Mouse (Mus musculus): ENCODE data around the gene Ctdspl. TPM values are rescaled to one million over a fixed set of nuclear protein-coding genes. Genes with fewer than 3 reads are reported as not detected.
A peak's percentile ranks its signal among the peaks of the same experiment; 100 is the strongest.

Gene Ctdspl
- polyA plus RNA-seq, 1 experiment from 2014 or later: 11.0 TPM

DNA sequence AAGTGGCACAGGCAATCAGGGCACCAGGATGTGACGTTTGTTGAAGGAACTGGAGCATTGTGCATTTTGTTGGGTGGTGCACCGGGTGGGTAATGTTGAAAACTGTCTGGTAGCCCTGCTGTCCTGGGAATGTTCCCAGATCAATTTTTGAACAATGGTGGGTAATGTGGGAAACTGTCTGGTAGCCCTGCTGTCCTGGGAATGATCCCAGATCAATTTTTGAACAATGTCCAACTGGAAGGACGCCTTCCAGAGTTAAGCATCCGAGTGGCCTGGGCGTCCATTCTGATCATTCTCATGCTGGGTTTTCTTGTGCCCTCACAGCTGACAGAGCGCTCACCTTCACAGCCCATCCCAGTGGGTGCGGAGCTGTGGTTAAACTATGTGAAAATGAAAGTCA lies 101.1 kb downstream of the Ctdspl start:
- Histone ChIP-seq H3K27me3 (replicated peaks; ENCODE audit: low read depth, poor library complexity, severe bottlenecking) (no peaks in the 10 kb centered on the region), H3K27ac (replicated peaks) (no peak overlapping the region), H3K4me1 (peaks cover 17% of the 10 kb centered on the region), H3K36me3 (replicated peaks) (peaks cover 22% of the 10 kb centered on the region; the same call in 1 of the 2 replicates), H3K4me3 (no peak overlapping the region), H3K9me3 (no peaks in the 10 kb centered on the region)
- DNase-seq (ENCODE audit: low spot score): no peak
- 91% methylated on average over 7 of the region's 7 CpGs for WGBS

DNA sequence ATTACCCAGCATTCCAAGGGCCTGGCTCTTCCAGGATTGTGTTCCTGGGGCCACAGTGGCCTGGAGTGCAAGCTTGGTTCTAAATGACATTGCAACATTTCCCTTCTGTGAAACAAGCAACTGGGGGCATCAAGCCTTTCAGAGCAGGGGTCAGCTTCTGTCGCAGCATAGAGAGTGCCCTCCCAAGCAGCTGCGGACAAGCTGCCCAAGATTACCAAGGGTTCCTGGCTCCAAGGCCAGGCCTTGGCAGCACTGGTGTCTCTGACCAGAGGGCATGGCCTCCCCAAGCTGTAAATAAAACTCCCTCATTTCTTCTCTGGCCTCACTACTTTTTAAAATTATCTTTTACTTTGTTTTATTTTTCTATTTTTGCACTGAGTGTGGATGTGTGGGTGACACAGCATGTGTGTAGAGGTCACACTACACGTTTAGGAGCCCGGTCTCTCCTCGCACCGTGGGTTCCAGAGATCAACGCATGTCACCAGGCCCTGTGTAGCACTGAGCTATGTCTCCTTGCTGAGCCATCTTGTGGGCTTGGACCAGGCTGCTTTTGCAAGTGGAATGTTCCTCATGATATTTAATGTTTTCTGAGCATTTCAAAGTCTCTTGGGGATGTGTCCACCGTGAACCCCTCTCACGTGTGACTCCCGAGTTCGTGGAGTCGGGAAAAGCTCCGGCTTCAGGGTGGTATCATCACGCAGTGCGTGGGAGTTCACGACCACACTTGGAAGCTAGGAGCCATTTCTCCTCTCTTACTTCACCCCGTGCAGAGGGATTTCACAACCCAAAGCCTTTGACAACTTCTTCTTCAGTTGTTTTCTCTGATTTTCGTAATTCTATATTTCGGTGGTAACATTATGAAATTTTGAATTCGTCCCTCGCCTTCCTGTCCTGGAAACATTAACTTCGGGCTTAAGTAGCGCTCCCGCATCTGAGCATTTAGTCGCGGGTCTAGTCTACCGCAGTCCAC lies 102.3 kb downstream of the Ctdspl start:
- WGBS: 93% methylated on average over 27 of the region's 27 CpGs
- Histone ChIP-seq H3K36me3 (replicated peaks) (peaks cover 19% of the 10 kb centered on the region; the same call in 1 of the 2 replicates), H3K27ac (replicated peaks) (no peak overlapping the region), H3K4me1 (peaks cover 29% of the 10 kb centered on the region), H3K27me3 (replicated peaks; ENCODE audit: low read depth, poor library complexity, severe bottlenecking) (no peaks in the 10 kb centered on the region), H3K9me3 (no peaks in the 10 kb centered on the region), H3K4me3 (no peak overlapping the region)
- no peak for DNase-seq (ENCODE audit: low spot score)

DNA sequence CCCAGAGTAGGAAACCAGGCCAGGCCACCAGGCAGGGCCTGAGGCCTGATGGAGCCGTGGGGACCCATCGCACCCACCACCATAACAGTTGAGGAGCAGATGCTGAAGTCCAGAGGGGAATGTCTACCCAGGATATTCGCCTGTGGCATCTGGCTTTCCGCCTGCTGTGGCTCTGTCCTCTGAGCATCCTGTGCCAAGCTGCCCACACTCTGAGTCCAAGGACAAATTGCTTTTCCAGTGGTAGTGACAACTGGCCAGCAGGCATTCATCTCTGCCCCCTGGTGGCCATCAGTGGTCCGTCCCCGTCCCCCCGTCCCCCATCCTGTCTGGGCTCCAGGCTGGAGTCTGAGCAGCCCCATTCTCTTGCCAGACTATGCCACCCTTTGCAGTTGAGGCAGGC lies 103.3 kb downstream of the Ctdspl start:
- 53% methylated on average over 7 of the region's 7 CpGs for WGBS
- Histone ChIP-seq H3K4me3 (no peak overlapping the region), H3K27ac (replicated peaks) (no peak overlapping the region), H3K4me1 (peaks cover 36% of the 10 kb centered on the region), H3K9me3 (no peaks in the 10 kb centered on the region), H3K36me3 (replicated peaks) (peaks cover 25% of the 10 kb centered on the region; the same call in 1 of the 2 replicates), H3K27me3 (replicated peaks; ENCODE audit: low read depth, poor library complexity, severe bottlenecking) (no peaks in the 10 kb centered on the region)
- DNase-seq (ENCODE audit: low spot score): peak; percentile 76

DNA sequence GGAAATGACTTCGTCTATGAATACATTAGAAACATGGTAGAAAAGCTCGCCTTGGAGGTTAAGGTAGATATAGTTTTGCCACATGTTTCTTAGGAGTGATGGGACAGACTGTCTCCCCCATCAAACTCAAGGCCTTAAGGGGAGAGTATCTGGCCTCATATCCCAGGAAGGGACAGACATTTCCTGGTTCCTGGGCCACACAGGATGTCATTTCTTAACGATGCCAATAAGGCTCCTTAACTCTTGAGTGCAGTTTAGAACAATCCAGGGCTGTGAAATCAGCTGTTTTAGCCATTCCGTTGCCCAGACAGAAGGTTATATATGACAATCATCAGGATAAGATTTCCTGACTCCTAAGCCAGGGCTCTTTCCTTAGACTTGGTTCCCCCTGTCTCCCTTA lies 104.8 kb downstream of the Ctdspl start:
- Histone ChIP-seq H3K9me3 (no peaks in the 10 kb centered on the region), H3K4me3 (no peak overlapping the region), H3K27ac (replicated peaks) (no peak overlapping the region), H3K27me3 (replicated peaks; ENCODE audit: low read depth, poor library complexity, severe bottlenecking) (no peaks in the 10 kb centered on the region), H3K36me3 (replicated peaks) (peaks cover 37% of the 10 kb centered on the region; the same call in 1 of the 2 replicates), H3K4me1 (peaks cover 40% of the 10 kb centered on the region)
- DNase-seq (ENCODE audit: low spot score): no peak
- 86% methylated on average over 4 of the region's 4 CpGs for WGBS

DNA sequence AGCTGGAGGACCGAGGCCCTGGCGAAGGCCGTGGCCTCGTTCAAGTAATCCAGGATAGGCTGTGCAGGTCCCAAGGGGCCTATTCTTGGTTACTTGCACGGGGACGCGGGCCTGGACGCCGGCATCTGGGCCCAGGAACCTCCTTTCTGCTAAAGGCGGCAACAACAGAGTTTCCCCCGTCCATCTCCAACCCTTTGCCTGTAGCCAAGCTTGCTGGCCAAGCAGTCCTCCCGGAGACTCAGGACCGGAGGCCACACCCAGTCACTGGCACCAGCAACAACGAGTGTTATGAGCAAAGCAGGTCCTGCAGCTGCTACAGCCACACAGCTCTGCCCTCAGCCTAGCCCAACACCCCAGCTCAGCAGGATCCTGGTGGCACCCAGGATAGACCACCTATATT lies 105.5 kb downstream of the Ctdspl start:
- WGBS: 83% methylated on average over 14 of the region's 14 CpGs
- Histone ChIP-seq H3K36me3 (replicated peaks) (peaks cover 43% of the 10 kb centered on the region), H3K4me1 (peaks cover 40% of the 10 kb centered on the region), H3K9me3 (no peaks in the 10 kb centered on the region), H3K27ac (replicated peaks) (peak overlapping the region; percentile 72; the same call in 1 of the 2 replicates), H3K27me3 (replicated peaks; ENCODE audit: low read depth, poor library complexity, severe bottlenecking) (no peaks in the 10 kb centered on the region), H3K4me3 (no peak overlapping the region)
- no peak for DNase-seq (ENCODE audit: low spot score)

DNA sequence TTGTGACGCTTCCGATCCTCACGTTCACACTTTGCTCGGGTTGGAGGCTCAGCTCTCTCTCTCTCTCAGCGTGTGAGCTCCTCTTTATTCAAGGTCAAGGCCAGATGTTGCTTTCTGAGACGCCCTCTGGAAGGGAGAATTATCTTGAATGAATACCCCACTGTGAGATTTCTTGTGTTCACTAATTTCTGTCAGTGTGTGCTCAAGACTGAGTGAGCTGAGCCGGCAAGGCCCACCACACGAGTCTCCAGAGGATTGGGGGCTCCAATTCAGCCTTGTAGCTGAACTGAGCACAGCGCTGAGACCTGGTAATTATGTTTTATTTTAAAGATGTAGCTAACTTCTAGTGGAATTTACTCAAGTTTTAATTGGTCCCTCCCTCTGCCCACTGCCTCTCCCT lies 106.3 kb downstream of the Ctdspl start:
- whole genome bisulfite sequencing: 54% methylated on average over 9 of the region's 9 CpGs
- Histone ChIP-seq H3K4me1 (peaks cover 40% of the 10 kb centered on the region), H3K27ac (replicated peaks) (peak overlapping the region; percentile 72), H3K27me3 (replicated peaks; ENCODE audit: low read depth, poor library complexity, severe bottlenecking) (no peaks in the 10 kb centered on the region), H3K9me3 (no peaks in the 10 kb centered on the region), H3K4me3 (no peak overlapping the region), H3K36me3 (replicated peaks) (peaks cover 49% of the 10 kb centered on the region)
- DNase-seq (ENCODE audit: low spot score): no peak

DNA sequence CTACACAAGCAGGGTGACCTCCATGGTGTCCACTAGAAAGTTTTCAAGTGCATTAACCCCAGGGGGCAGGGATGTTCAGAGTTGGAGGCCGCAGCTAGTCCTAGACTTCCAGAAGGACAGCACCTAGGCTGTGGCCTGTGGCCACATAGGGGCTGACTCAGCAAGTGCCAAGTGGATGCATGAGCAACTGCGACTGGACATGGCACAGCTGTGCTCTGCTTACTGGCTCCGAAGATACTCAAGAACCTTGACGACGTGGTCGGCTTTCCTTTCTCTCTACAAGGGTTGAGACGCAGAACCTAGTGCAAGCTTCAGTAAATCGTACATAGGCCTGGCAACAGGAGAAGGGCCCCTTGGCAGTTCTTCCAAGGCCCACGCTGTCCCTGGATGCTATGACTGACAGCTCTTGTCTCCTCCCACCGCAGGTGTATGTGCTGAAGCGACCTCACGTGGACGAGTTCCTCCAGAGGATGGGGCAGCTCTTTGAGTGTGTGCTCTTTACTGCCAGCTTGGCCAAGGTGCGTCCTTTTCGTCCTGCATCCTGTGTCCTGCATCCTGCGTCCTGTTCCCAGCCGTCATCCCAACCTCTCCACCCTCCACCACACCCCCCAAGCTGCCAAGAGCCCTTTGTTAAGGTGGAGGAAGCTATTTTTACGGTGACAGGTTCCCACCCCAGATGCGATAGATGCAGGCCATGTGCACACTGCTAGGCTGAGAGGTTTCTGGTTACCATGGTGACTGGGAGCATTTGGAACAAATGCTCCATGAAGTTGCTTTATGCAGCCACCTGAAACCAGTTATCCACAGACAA lies 107.1 kb downstream of the Ctdspl start:
- H3K4me1 ChIP-seq: peaks cover 40% of the 10 kb centered on the region
- WGBS: 79% methylated on average over 19 of the region's 19 CpGs
- peak; percentile 40 for DNase-seq (ENCODE audit: low spot score)

DNA sequence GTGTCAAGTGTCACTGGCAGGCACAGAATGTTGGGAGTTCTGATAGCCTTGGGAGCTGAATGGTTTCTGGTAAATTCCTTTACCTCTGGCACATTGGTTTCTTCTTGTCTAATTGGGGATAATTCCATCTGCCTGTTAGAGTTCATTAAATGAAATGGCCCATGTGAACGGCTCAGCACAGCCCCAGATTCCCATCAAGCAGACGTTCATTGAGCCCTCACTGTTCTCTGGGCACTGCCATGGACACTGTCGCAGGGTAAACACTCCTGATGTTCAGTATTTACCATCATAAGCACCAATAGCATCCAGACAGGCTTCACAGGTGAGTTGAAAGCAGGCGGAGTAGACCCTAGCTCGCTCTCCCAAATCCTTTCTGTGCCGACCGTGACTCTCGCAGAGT lies 107.8 kb downstream of the Ctdspl start:
- Histone ChIP-seq H3K4me3 (no peak overlapping the region), H3K4me1 (peaks cover 40% of the 10 kb centered on the region), H3K36me3 (replicated peaks) (peaks cover 54% of the 10 kb centered on the region), H3K27me3 (replicated peaks; ENCODE audit: low read depth, poor library complexity, severe bottlenecking) (no peaks in the 10 kb centered on the region), H3K9me3 (no peaks in the 10 kb centered on the region), H3K27ac (replicated peaks) (peak overlapping the region; percentile 54)
- WGBS: 76% methylated on average over 8 of the region's 8 CpGs
- DNase-seq (ENCODE audit: low spot score): no peak

More for the DNA sequence above, 107.1 kb downstream of the Ctdspl start:
- Histone ChIP-seq H3K27me3 (replicated peaks; ENCODE audit: low read depth, poor library complexity, severe bottlenecking) (no peaks in the 10 kb centered on the region), H3K9me3 (no peaks in the 10 kb centered on the region), H3K36me3 (replicated peaks) (peaks cover 50% of the 10 kb centered on the region), H3K27ac (replicated peaks) (peak overlapping the region; percentile 72), H3K4me3 (no peak overlapping the region)

DNA sequence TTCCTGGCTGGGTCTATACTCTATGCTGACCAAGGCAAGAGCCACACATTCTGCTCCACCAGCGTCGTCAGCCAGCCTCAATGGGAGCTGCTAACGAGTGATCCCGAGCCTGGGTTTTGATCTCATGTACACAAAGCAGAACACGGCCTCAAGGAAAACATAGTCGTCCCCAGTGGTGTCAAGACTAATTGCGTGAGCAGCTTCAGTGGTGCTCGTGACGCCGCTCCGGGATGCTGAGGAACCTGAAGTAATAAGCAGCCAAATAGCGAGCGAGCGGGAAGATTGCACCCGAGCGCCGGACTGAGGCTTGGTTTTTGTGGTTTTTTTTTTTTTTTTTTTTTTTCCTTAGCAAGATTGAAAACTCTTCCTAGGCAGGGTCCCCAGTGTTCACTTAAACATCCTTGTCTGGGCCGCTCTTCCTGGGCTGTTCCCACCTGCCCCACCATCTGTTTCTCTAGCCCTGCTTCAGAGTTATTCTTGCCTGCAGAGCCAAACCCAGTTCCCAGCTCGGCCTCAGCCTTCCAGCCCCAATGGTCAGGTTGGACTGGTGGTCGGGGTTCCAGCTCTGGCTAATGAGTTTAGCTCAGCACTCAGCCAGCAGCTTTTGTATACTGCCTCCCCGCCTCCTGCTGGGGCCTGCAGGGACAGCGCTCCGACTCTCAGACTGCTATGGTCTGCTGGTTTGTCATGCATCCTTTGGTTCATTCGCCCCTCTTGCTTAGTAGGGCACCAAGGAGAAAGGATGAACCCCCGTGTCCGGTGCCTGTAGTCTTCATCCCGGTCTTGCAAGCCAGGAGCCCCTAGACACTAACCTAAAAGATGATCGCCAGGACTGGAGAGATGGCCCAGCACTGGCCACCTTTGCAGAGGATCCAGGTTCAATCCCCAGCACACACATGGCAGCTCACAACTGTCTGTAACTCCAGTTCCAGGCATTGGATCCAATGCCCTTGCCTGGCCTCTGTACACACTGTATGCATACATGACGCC lies 108.7 kb downstream of the Ctdspl start:
- peak overlapping the region; percentile 54 for H3K27ac ChIP-seq (replicated peaks)
- no peak for DNase-seq (ENCODE audit: low spot score)
- peaks cover 40% of the 10 kb centered on the region for H3K4me1 ChIP-seq

DNA sequence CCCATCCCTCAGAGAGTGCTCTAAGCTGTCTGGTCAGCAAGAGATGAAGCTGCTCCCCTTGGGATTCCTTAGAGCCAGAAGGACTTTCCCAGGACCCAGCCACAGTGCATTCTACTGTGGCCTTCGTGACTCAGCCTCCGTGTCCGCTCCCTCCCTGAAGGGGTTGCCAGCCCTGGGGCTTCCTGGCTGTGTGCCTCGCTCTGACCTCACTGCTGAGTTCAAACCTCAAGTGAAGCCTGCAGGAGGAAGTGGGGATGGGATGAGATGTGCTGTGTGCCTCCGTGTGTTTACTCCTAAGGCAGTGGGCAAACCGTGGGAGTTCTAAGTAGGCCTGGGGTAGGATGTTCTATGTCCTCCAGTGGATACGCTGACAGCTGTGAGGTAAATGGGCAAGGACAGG lies 109.6 kb downstream of the Ctdspl start:
- Histone ChIP-seq H3K27me3 (replicated peaks; ENCODE audit: low read depth, poor library complexity, severe bottlenecking) (no peaks in the 10 kb centered on the region), H3K4me3 (no peak overlapping the region), H3K36me3 (replicated peaks) (peaks cover 63% of the 10 kb centered on the region), H3K4me1 (peaks cover 40% of the 10 kb centered on the region), H3K9me3 (no peaks in the 10 kb centered on the region), H3K27ac (replicated peaks) (no peak overlapping the region)
- no peak for DNase-seq (ENCODE audit: low spot score)
- 74% methylated on average over 7 of the region's 7 CpGs for WGBS

More for the DNA sequence above, 108.7 kb downstream of the Ctdspl start:
- WGBS: 73% methylated on average over 29 of the region's 29 CpGs
- H3K36me3 ChIP-seq (replicated peaks): peaks cover 57% of the 10 kb centered on the region
- H3K9me3 ChIP-seq: no peaks in the 10 kb centered on the region
- H3K27me3 ChIP-seq (replicated peaks; ENCODE audit: low read depth, poor library complexity, severe bottlenecking): no peaks in the 10 kb centered on the region
- no peak overlapping the region for H3K4me3 ChIP-seq

DNA sequence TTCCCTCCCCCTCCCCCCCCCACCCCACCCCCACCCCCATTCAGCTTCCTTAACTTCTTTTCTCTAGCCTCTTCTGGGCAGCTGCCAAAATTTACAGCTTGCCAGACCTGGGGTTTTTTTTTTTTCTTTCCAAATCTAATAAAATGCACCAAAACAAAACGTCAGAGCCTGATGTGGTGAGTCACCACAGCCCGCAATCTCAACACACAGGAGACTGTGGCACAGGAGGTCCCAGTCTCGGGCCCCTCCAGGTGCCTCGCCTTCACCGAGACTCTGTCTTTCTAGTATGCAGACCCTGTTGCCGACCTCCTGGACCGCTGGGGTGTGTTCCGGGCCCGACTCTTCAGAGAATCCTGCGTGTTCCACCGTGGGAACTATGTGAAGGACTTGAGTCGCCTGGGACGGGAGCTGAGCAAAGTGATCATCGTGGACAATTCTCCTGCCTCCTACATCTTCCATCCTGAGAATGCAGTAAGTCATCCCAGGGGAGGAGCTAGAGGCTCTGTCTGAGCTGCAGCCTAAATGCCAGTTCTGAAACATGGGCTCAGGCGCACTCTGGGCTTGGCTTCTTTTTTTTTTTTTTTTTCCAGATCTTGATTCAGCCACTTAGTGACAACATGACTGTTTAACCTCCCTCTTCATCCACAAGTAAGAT lies 111.0 kb downstream of the Ctdspl start:
- H3K27ac ChIP-seq (replicated peaks): no peak overlapping the region
- WGBS: 87% methylated on average over 15 of the region's 15 CpGs

More for the DNA sequence above, 111.0 kb downstream of the Ctdspl start:
- DNase-seq (ENCODE audit: low spot score): no peak
- peaks cover 31% of the 10 kb centered on the region for H3K4me1 ChIP-seq
- H3K36me3 ChIP-seq (replicated peaks): peaks cover 71% of the 10 kb centered on the region
- H3K4me3 ChIP-seq: no peak overlapping the region
- no peaks in the 10 kb centered on the region for H3K27me3 ChIP-seq (replicated peaks; ENCODE audit: low read depth, poor library complexity, severe bottlenecking)
- H3K9me3 ChIP-seq: no peaks in the 10 kb centered on the region

All from embryonic facial prominence, embryonic 10.5 days (tissue).